Mouse (Mus musculus) forebrain, embryonic 15.5 days (tissue): ENCODE measurements around the gene Mier3. TPM values are rescaled to one million over a fixed set of nuclear protein-coding genes. Genes with fewer than 3 reads are reported as not detected.

Experiments
- ATAC-seq: fragments of 200-750 bp; cut with Nextera tagmentation; replicated peaks from 2 replicates; pipeline ENCODE4 v1.8.0; 2017; ENCODE audit warnings: mild to moderate bottlenecking, moderate TSS enrichment, moderate library complexity
- H3K27ac ChIP-seq: fragments of 300-500 bp; sonication (generic); replicated peaks from 2 replicates; pipeline ENCODE4 v1.5.1; 2015; ENCODE audit warnings: mild to moderate bottlenecking, inconsistent platforms
- H3K27me3 ChIP-seq: fragments of 300-500 bp; sonication (generic); 2 replicates; pipeline ENCODE4 v1.6.1; 2015; ENCODE audit warnings: inconsistent platforms
- H3K36me3 ChIP-seq: fragments of 300-500 bp; sonication (generic); 2 replicates; pipeline ENCODE4 v1.6.1; 2015; ENCODE audit warnings: mild to moderate bottlenecking, inconsistent platforms
- H3K4me1 ChIP-seq: fragments of 300-500 bp; sonication (generic); 2 replicates; pipeline ENCODE4 v1.6.1; 2015; ENCODE audit warnings: inconsistent platforms
- H3K4me2 ChIP-seq: fragments of 300-500 bp; sonication (generic); replicated peaks from 2 replicates; pipeline ENCODE4 v1.6.1; 2015; ENCODE audit warnings: mild to moderate bottlenecking, inconsistent platforms
- H3K4me3 ChIP-seq: fragments of 300-500 bp; sonication (generic); 2 replicates; pipeline ENCODE4 v1.5.1; 2015; ENCODE audit warnings: mild to moderate bottlenecking, inconsistent platforms
- H3K9ac ChIP-seq: fragments of 300-500 bp; sonication (generic); replicated peaks from 2 replicates; pipeline ENCODE4 v1.6.1; 2015; ENCODE audit warnings: mild to moderate bottlenecking, inconsistent platforms
- H3K9me3 ChIP-seq: fragments of 300-500 bp; sonication (generic); 2 replicates; pipeline ENCODE4 v1.6.1; 2016; ENCODE audit warnings: inconsistent platforms
- WGBS: fragments of 180-500 bp; shearing (Covaris S2); methylation state at CpG from one replicate; pipeline ENCODE4 v1.1.7; 2015; ENCODE audit warnings: mixed read lengths; 5-methylcytosine and 5-hydroxymethylcytosine counted together
- polyA plus RNA-seq: library from polyadenylated mRNA; unstranded; fragments of >200 nt; fragmentation: Nextera tagmentation; extraction: Ambion mirVana; gene quantifications from 2 replicates; pipeline ENCODE4 v1.2.1, GENCODE M21; 2015

The Mier3 gene
- 20.5 and 21.9 TPM in 2 replicates for polyA plus RNA-seq

- Histone ChIP-seq H3K27ac (no peak within 1 kb of the TSS), H3K9me3 (no peaks in the 10 kb centered on the region), H3K36me3 (no peaks in the 10 kb centered on the region), H3K4me3 (no peak within 1 kb of the TSS), H3K4me1 (peaks cover 2% of the 10 kb centered on the region; the same call in 1 of the 2 replicates), H3K4me2 (no peak within 1 kb of the TSS), H3K9ac (no peak within 1 kb of the TSS), H3K27me3 (no peaks in the 10 kb centered on the region)
- ATAC-seq = no peak
- 90% methylated on average over 4 of the region's 4 CpGs for WGBS
Observed at GRCm38 (mm10) chr13:111680679-111681078, at the start of gene Mier3. Gene Mier3, plus strand, starts transcription at chr13:111680979.

GRCm38 (mm10) chr13:111634163-111635160, 46.3 kb upstream of the Mier3 start:
- Histone ChIP-seq H3K9me3 (no peaks in the 10 kb centered on the region), H3K9ac (no peak overlapping the region), H3K27me3 (no peaks in the 10 kb centered on the region), H3K4me2 (no peak overlapping the region), H3K4me3 (no peak overlapping the region), H3K27ac (no peak overlapping the region), H3K36me3 (no peaks in the 10 kb centered on the region), H3K4me1 (no peaks in the 10 kb centered on the region)
- no peak for ATAC-seq
- WGBS = 91% methylated on average over 16 of the region's 16 CpGs

- Histone ChIP-seq H3K27me3 (no peaks in the 10 kb centered on the region), H3K9me3 (no peaks in the 10 kb centered on the region), H3K4me2 (no peak overlapping the region), H3K27ac (no peak overlapping the region), H3K4me1 (no peaks in the 10 kb centered on the region), H3K4me3 (no peak overlapping the region), H3K9ac (no peak overlapping the region), H3K36me3 (no peaks in the 10 kb centered on the region)
- ATAC-seq = no peak
- 80% methylated on average over 6 of the region's 6 CpGs for WGBS
Observed at GRCm38 (mm10) chr13:111640319-111640718, 40.5 kb upstream of the Mier3 start.

GRCm38 (mm10) chr13:111643636-111644035, 37.1 kb upstream of the Mier3 start:
- H3K27ac ChIP-seq = no peak overlapping the region
- H3K9me3 ChIP-seq = no peaks in the 10 kb centered on the region
- H3K4me3 ChIP-seq = no peak overlapping the region
- no peak for ATAC-seq
- no peaks in the 10 kb centered on the region for H3K27me3 ChIP-seq
- no peaks in the 10 kb centered on the region for H3K36me3 ChIP-seq
- no peak overlapping the region for H3K4me2 ChIP-seq
- WGBS = 68% methylated on average over 2 of the region's 2 CpGs
- no peaks in the 10 kb centered on the region for H3K4me1 ChIP-seq
- no peak overlapping the region for H3K9ac ChIP-seq

- Histone ChIP-seq H3K27ac (no peak overlapping the region), H3K9ac (no peak overlapping the region), H3K9me3 (no peaks in the 10 kb centered on the region), H3K36me3 (no peaks in the 10 kb centered on the region), H3K4me2 (no peak overlapping the region), H3K4me1 (peaks cover 4% of the 10 kb centered on the region), H3K27me3 (no peaks in the 10 kb centered on the region), H3K4me3 (no peak overlapping the region)
- ATAC-seq = no peak
- 92% methylated on average over 9 of the region's 9 CpGs for WGBS
Observed at GRCm38 (mm10) chr13:111646204-111646603, 34.6 kb upstream of the Mier3 start.

GRCm38 (mm10) chr13:111647279-111647678, 33.5 kb upstream of the Mier3 start:
- no peak overlapping the region for H3K9ac ChIP-seq
- no peak for ATAC-seq
- no peaks in the 10 kb centered on the region for H3K9me3 ChIP-seq
- H3K36me3 ChIP-seq = no peaks in the 10 kb centered on the region
- H3K27me3 ChIP-seq = no peaks in the 10 kb centered on the region
- no peak overlapping the region for H3K4me2 ChIP-seq
- H3K4me1 ChIP-seq = peaks cover 7% of the 10 kb centered on the region
- no peak overlapping the region for H3K4me3 ChIP-seq
- 93% methylated on average over 4 of the region's 4 CpGs for WGBS
- H3K27ac ChIP-seq = no peak overlapping the region

- H3K4me1 ChIP-seq = peaks cover 7% of the 10 kb centered on the region
- no peaks in the 10 kb centered on the region for H3K9me3 ChIP-seq
- WGBS = 35% methylated on average over 6 of the region's 6 CpGs
- H3K27ac ChIP-seq = no peak overlapping the region
- peak; percentile 69; the same call in 1 of the 2 replicates for ATAC-seq
- H3K4me2 ChIP-seq = no peak overlapping the region
- H3K9ac ChIP-seq = no peak overlapping the region
- no peaks in the 10 kb centered on the region for H3K36me3 ChIP-seq
- H3K27me3 ChIP-seq = no peaks in the 10 kb centered on the region
- no peak overlapping the region for H3K4me3 ChIP-seq
Observed at GRCm38 (mm10) chr13:111651020-111651419, 29.8 kb upstream of the Mier3 start.

- H3K36me3 ChIP-seq = no peaks in the 10 kb centered on the region
- WGBS = 91% methylated on average over 4 of the region's 4 CpGs
- H3K9ac ChIP-seq = no peak overlapping the region
- H3K27ac ChIP-seq = no peak overlapping the region
- no peak overlapping the region for H3K4me2 ChIP-seq
- no peaks in the 10 kb centered on the region for H3K27me3 ChIP-seq
- no peaks in the 10 kb centered on the region for H3K9me3 ChIP-seq
- ATAC-seq = no peak
- no peak overlapping the region for H3K4me3 ChIP-seq
- peaks cover 7% of the 10 kb centered on the region for H3K4me1 ChIP-seq
Observed at GRCm38 (mm10) chr13:111655273-111655672, 25.5 kb upstream of the Mier3 start.

GRCm38 (mm10) chr13:111655856-111656255, 24.9 kb upstream of the Mier3 start:
- Histone ChIP-seq H3K27me3 (no peaks in the 10 kb centered on the region), H3K9me3 (no peaks in the 10 kb centered on the region), H3K4me3 (no peak overlapping the region), H3K27ac (no peak overlapping the region), H3K9ac (no peak overlapping the region), H3K4me1 (peaks cover 7% of the 10 kb centered on the region), H3K36me3 (no peaks in the 10 kb centered on the region), H3K4me2 (no peak overlapping the region)
- WGBS = 89% methylated on average over 2 of the region's 2 CpGs
- no peak for ATAC-seq

GRCm38 (mm10) chr13:111656309-111656708, 24.5 kb upstream of the Mier3 start:
- no peaks in the 10 kb centered on the region for H3K36me3 ChIP-seq
- ATAC-seq = no peak
- WGBS = 84% methylated on average over 10 of the region's 10 CpGs

GRCm38 (mm10) chr13:111656769-111657168, 24.0 kb upstream of the Mier3 start:
- no peaks in the 10 kb centered on the region for H3K27me3 ChIP-seq
- no peak overlapping the region for H3K27ac ChIP-seq
- H3K4me1 ChIP-seq = no peaks in the 10 kb centered on the region
- no peak overlapping the region for H3K9ac ChIP-seq
- no peak overlapping the region for H3K4me2 ChIP-seq
- H3K36me3 ChIP-seq = no peaks in the 10 kb centered on the region
- WGBS = 83% methylated on average over 3 of the region's 3 CpGs
- no peak for ATAC-seq
- no peak overlapping the region for H3K4me3 ChIP-seq
- H3K9me3 ChIP-seq = no peaks in the 10 kb centered on the region

More at GRCm38 (mm10) chr13:111656309-111656708, 24.5 kb upstream of the Mier3 start:
- Histone ChIP-seq H3K9me3 (no peaks in the 10 kb centered on the region), H3K9ac (no peak overlapping the region), H3K4me3 (no peak overlapping the region), H3K27me3 (no peaks in the 10 kb centered on the region), H3K4me2 (no peak overlapping the region), H3K4me1 (peaks cover 2% of the 10 kb centered on the region; the same call in 1 of the 2 replicates), H3K27ac (no peak overlapping the region)

GRCm38 (mm10) chr13:111658501-111659280, 22.1 kb upstream of the Mier3 start:
- Histone ChIP-seq H3K27me3 (no peaks in the 10 kb centered on the region), H3K4me3 (no peak overlapping the region), H3K4me1 (no peaks in the 10 kb centered on the region), H3K27ac (no peak overlapping the region), H3K4me2 (no peak overlapping the region), H3K36me3 (no peaks in the 10 kb centered on the region), H3K9ac (no peak overlapping the region), H3K9me3 (no peaks in the 10 kb centered on the region)
- WGBS = 80% methylated on average over 12 of the region's 12 CpGs
- ATAC-seq = no peak
